ENCODE assay signal across 8 mouse cellular contexts in genomic region chr11:103953896-103954292, GRCm38 (mm10). TPM values are rescaled to one million over a fixed set of nuclear protein-coding genes. Genes with fewer than 3 reads are reported as not detected.
A peak's percentile ranks its signal among the peaks of the same experiment; 100 is the strongest.
DNase-seq lines count a peak whose midpoint lies in the region; ATAC-seq and TF ChIP-seq lines count a peak whose summit lies in the region.

Gene Nsf (minus strand): TSS chr11:103954056.

- peak within 1 kb of the TSS; percentile 73 for H3K27ac ChIP-seq in forebrain, embryonic 16.5 days (ENCODE audit: low read length)
- H3K27ac ChIP-seq in layer of hippocampus, adult 2 months: peak within 1 kb of the TSS; percentile 98
- H3K27ac ChIP-seq in lung, embryonic 14.5 days (ENCODE audit: low read depth): 0 out of 2 replicates have a peak within 1 kb of the TSS, but pooled peaks have one; percentile 9

- under 1% methylated on average over 52 of the region's 53 CpGs for WGBS in forebrain, embryonic 16.5 days
- under 1% methylated on average over 53 of the region's 53 CpGs for WGBS in lung, embryonic 14.5 days

- peak within 1 kb of the TSS; percentile 73 for H3K4me2 ChIP-seq in forebrain, embryonic 16.5 days (ENCODE audit: low read length)
- peak within 1 kb of the TSS; percentile 83 for H3K4me2 ChIP-seq in lung, embryonic 14.5 days

- DNase-seq in MN1 (ENCODE audit: low spot score): peak; percentile 90
- peak; percentile 80 to 90 for DNase-seq in cerebellum, adult 18-20 months
- peak; percentile 80 for DNase-seq in heart, postnatal 25 days (ENCODE audit: low spot score)
- DNase-seq in layer of hippocampus, adult 2 months (ENCODE audit: low spot score in 2 of 2): peak; percentile 79 to 84
- DNase-seq in lung, embryonic 14.5 days: peak; percentile 95
- DNase-seq in ovary, adult 18-20 months (ENCODE audit: low spot score): peak; percentile 76
- peak; percentile 80 for DNase-seq in thymus, postnatal 0 days (ENCODE audit: low spot score)

- H3K9me3 ChIP-seq in forebrain, embryonic 16.5 days (ENCODE audit: control insufficient read depth, low read length): no peaks in the 10 kb centered on the region
- no peaks in the 10 kb centered on the region for H3K9me3 ChIP-seq in lung, embryonic 14.5 days (ENCODE audit: low read depth, low read length)

- ATAC-seq in forebrain, embryonic 16.5 days: peak; percentile 97
- ATAC-seq in lung, embryonic 14.5 days (ENCODE audit: insufficient read depth): peak; percentile 96

- H3K4me3 ChIP-seq in forebrain, embryonic 16.5 days (replicated peaks; ENCODE audit: low read length): peak within 1 kb of the TSS; percentile 86
- H3K4me3 ChIP-seq in layer of hippocampus, adult 2 months: peak within 1 kb of the TSS; percentile 90
- H3K4me3 ChIP-seq in lung, embryonic 14.5 days (ENCODE audit: low read depth, low read length): peak within 1 kb of the TSS; percentile 83

- no peak for TF ChIP-seq CTCF in layer of hippocampus, adult 2 months (conservative IDR thresholded peaks at IDR 0.05)
- TF ChIP-seq CTCF in lung, embryonic 14.5 days (IDR thresholded peaks at IDR 0.05; ENCODE audit: low read depth): no peak

- intact Hi-C loops in heart, postnatal 25 days (cut with DNase I): no loop called here

- peaks cover 15% of the 10 kb centered on the region for H3K4me1 ChIP-seq in forebrain, embryonic 16.5 days (replicated peaks; ENCODE audit: control insufficient read depth, insufficient read depth, low read length)
- no peaks in the 10 kb centered on the region for H3K4me1 ChIP-seq in lung, embryonic 14.5 days (ENCODE audit: insufficient read depth)

- no peaks in the 10 kb centered on the region for H3K36me3 ChIP-seq in forebrain, embryonic 16.5 days (ENCODE audit: control insufficient read depth, insufficient read depth)
- no peaks in the 10 kb centered on the region for H3K36me3 ChIP-seq in lung, embryonic 14.5 days (ENCODE audit: insufficient read depth)

- peak within 1 kb of the TSS; percentile 87 for H3K9ac ChIP-seq in forebrain, embryonic 16.5 days (replicated peaks; ENCODE audit: low read depth, low read length)
- peak within 1 kb of the TSS; percentile 90 for H3K9ac ChIP-seq in lung, embryonic 14.5 days

- H3K27me3 ChIP-seq in forebrain, embryonic 16.5 days (replicated peaks; ENCODE audit: control insufficient read depth, insufficient read depth, low read length): no peaks in the 10 kb centered on the region
- H3K27me3 ChIP-seq in lung, embryonic 14.5 days (ENCODE audit: insufficient read depth, low read length): no peaks in the 10 kb centered on the region

RNA-seq across cellular contexts. Expression of gene Nsf, which starts in this region (rescaled TPM):
- polyA plus RNA-seq in forebrain, embryonic 16.5 days (2015; fragmentation: Nextera tagmentation; extraction: Ambion mirVana): 99.6 and 128 TPM in 2 replicates
- total RNA-seq in heart, postnatal 25 days (2021): 10 to 100 TPM; 31.3 to 31.9 TPM
- total RNA-seq in layer of hippocampus, adult 2 months (2021): 1,000 to 10,000 TPM; 1,134 to 1,252 TPM
- polyA plus RNA-seq in lung, embryonic 14.5 days (2014; fragmentation: Nextera tagmentation; extraction: Ambion mirVana): 44.3 and 50.1 TPM in 2 replicates
- polyA plus RNA-seq in thymus, postnatal 0 days (2015; fragmentation: Nextera tagmentation; extraction: Ambion mirVana): 51.6 and 60.2 TPM in 2 replicates

Comparison
In these comparisons a context has a peak if more than half of its experiments do, and no peak if none do; other contexts are left out.
1. Peak in every context shown above with its lines: DNase-seq, ATAC-seq, H3K4me3 ChIP-seq and H3K27ac ChIP-seq.
2. RNA of gene Nsf (total RNA-seq): 1,134 to 1,252 TPM in layer of hippocampus, adult 2 months; 31.3 to 31.9 TPM in heart, postnatal 25 days; every median in the first group is over 10 times any median in the second.
3. H3K27ac ChIP-seq: peak in every context shown above with its lines; median percentile 98 in layer of hippocampus, adult 2 months; 73 in forebrain, embryonic 16.5 days; 9 in lung, embryonic 14.5 days.